ENCODE assay signal across 23 mouse cellular contexts in the genomic region with DNA sequence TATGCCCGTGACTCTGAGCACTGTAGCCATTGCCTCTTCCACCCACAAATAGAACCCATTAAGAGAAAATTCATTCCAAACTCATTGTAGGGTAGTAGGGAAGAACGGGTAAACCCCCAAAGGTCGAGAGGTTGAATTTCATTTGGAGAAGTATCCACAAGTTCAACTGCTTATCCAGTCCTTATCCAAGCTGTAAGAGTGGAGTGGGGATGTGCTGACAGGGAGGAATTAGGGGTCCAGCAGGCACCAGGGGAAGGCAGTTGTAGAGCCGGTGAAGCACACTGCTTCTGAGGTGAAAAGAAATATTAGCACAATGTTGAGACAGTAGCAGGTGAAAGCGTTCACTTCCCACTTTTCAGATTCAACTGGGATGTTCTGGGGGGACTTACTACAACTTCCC.
"Had no signal": no experiment of that assay in that cellular context is flagged by ENCODE, and none has a peak within 500 bp of the region (broad histone marks: within the 10 kb centered on the region; RNA-seq: fewer than 3 reads in every experiment).

No protein-coding gene starts in this region.

- H3K36me3 ChIP-seq: hindbrain, embryonic 13.5 days; hindbrain, embryonic 15.5 days; kidney, embryonic 15.5 days; limb, embryonic 13.5 days; limb, embryonic 15.5 days; liver, embryonic 12.5 days had no signal

- ATAC-seq: forebrain, postnatal 0 days; hindbrain, postnatal 0 days; intestine, embryonic 16.5 days; liver, embryonic 12.5 days had no signal

- H3K4me1 ChIP-seq: hindbrain, embryonic 13.5 days; hindbrain, embryonic 15.5 days; kidney, embryonic 15.5 days; limb, embryonic 15.5 days; liver, embryonic 12.5 days had no signal

- H3K27me3 ChIP-seq: hindbrain, embryonic 13.5 days; hindbrain, embryonic 15.5 days; limb, embryonic 15.5 days; liver, embryonic 12.5 days had no signal

- H3K9ac ChIP-seq: forebrain, postnatal 0 days; hindbrain, embryonic 13.5 days; hindbrain, embryonic 15.5 days; kidney, embryonic 15.5 days; limb, embryonic 13.5 days; limb, embryonic 15.5 days; liver, embryonic 12.5 days; liver, embryonic 14.5 days had no signal

- H3K9me3 ChIP-seq: hindbrain, embryonic 13.5 days; hindbrain, embryonic 15.5 days; kidney, embryonic 15.5 days; limb, embryonic 13.5 days; limb, embryonic 15.5 days; liver, embryonic 12.5 days had no signal

- H3K27ac ChIP-seq: hindbrain, embryonic 13.5 days; hindbrain, embryonic 15.5 days; hindbrain, postnatal 0 days; kidney, embryonic 15.5 days; kidney, postnatal 0 days; limb, embryonic 13.5 days; limb, embryonic 15.5 days; liver, embryonic 12.5 days; liver, embryonic 14.5 days had no signal

- H3K4me2 ChIP-seq: hindbrain, embryonic 13.5 days; hindbrain, embryonic 15.5 days; kidney, embryonic 15.5 days; limb, embryonic 13.5 days; limb, embryonic 15.5 days; liver, embryonic 12.5 days had no signal

- DNase-seq: forebrain, postnatal 0 days; gastrocnemius, postnatal 14 days; gastrocnemius, postnatal 36 days; heart, postnatal 10 days; heart, postnatal 36 days; kidney, adult 11 months; kidney, adult 2 months; kidney, adult 9 months; kidney, postnatal 14 days; kidney, postnatal 36 days; layer of hippocampus, adult 9-11 months; layer of hippocampus, postnatal 36 days; left cerebral cortex, postnatal 4 days had no signal

- H3K4me3 ChIP-seq: hindbrain, embryonic 13.5 days; hindbrain, embryonic 15.5 days; kidney, embryonic 15.5 days; limb, embryonic 13.5 days; limb, embryonic 15.5 days; liver, embryonic 12.5 days had no signal
